Mouse (Mus musculus): ENCODE data around the gene Suco. TPM values are rescaled to one million over a fixed set of nuclear protein-coding genes. Genes with fewer than 3 reads are reported as not detected.

Gene Suco
- polyA plus RNA-seq, 1 experiment from 2014 or later, result 17.9 TPM

DNA sequence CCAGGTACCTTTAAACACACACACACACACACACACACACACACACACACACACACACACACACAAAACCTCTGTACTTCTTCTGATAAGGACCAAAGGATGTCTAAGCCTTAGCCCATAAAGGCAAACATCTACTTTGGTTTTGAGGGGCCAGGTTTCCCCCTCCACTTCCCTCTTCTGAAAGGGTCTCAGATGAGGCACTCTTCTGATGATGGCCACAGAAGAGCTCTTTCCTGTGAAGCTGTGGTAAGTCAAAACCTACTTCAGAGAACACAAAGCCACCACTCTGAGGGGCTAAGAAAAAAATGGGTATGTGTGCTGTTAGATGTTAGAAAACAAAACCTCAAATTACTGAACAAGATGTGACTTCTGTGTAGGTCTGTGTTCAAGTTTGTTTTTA lies 97.4 kb downstream of the Suco start:
- H3K4me1 ChIP-seq (replicated peaks; ENCODE audit: control insufficient read depth, insufficient read depth, low read length), result no peaks in the 10 kb centered on the region
- H3K36me3 ChIP-seq (ENCODE audit: control insufficient read depth, insufficient read depth, low read length), result no peaks in the 10 kb centered on the region
- no peaks in the 10 kb centered on the region for H3K27me3 ChIP-seq (ENCODE audit: control insufficient read depth, insufficient read depth, low read depth, low read length)
- ATAC-seq (ENCODE audit: low read depth), result no peak
- no peak overlapping the region for H3K27ac ChIP-seq (ENCODE audit: low read length)
- H3K4me2 ChIP-seq (ENCODE audit: low read depth, low read length), result no peak overlapping the region
- no peak overlapping the region for H3K9ac ChIP-seq (ENCODE audit: low read length)
- H3K4me3 ChIP-seq (ENCODE audit: low read length), result no peak overlapping the region
- H3K9me3 ChIP-seq (ENCODE audit: control insufficient read depth, low read length), result no peaks in the 10 kb centered on the region

GRCm38 (mm10) chr1:161775151-161775550 lies 101.3 kb downstream of the Suco start:
- Histone ChIP-seq H3K4me3 (ENCODE audit: low read length) (no peak overlapping the region), H3K9me3 (ENCODE audit: control insufficient read depth, low read length) (no peaks in the 10 kb centered on the region), H3K27ac (ENCODE audit: low read length) (no peak overlapping the region), H3K36me3 (ENCODE audit: control insufficient read depth, insufficient read depth, low read length) (no peaks in the 10 kb centered on the region), H3K4me2 (ENCODE audit: low read depth, low read length) (no peak overlapping the region), H3K9ac (ENCODE audit: low read length) (no peak overlapping the region), H3K27me3 (ENCODE audit: control insufficient read depth, insufficient read depth, low read depth, low read length) (no peaks in the 10 kb centered on the region), H3K4me1 (replicated peaks; ENCODE audit: control insufficient read depth, insufficient read depth, low read length) (no peaks in the 10 kb centered on the region)
- 62% methylated on average over 6 of the region's 6 CpGs for WGBS
- ATAC-seq (ENCODE audit: low read depth), result no peak

GRCm38 (mm10) chr1:161771293-161771692 lies 105.2 kb downstream of the Suco start:
- no peaks in the 10 kb centered on the region for H3K36me3 ChIP-seq (ENCODE audit: control insufficient read depth, insufficient read depth, low read length)
- H3K4me3 ChIP-seq (ENCODE audit: low read length), result no peak overlapping the region
- H3K9me3 ChIP-seq (ENCODE audit: control insufficient read depth, low read length), result no peaks in the 10 kb centered on the region
- no peak overlapping the region for H3K27ac ChIP-seq (ENCODE audit: low read length)
- H3K4me2 ChIP-seq (ENCODE audit: low read depth, low read length), result no peak overlapping the region
- H3K9ac ChIP-seq (ENCODE audit: low read length), result no peak overlapping the region
- no peaks in the 10 kb centered on the region for H3K27me3 ChIP-seq (ENCODE audit: control insufficient read depth, insufficient read depth, low read depth, low read length)
- ATAC-seq (ENCODE audit: low read depth), result no peak
- H3K4me1 ChIP-seq (replicated peaks; ENCODE audit: control insufficient read depth, insufficient read depth, low read length), result peaks cover 3% of the 10 kb centered on the region; the same call in 1 of the 2 replicates
- WGBS, result 49% methylated on average over 2 of the region's 2 CpGs

- H3K4me2 ChIP-seq (ENCODE audit: low read depth, low read length), result no peak overlapping the region
- WGBS, result 81% methylated on average over 1 of the region's 1 CpGs
- H3K9ac ChIP-seq (ENCODE audit: low read length), result no peak overlapping the region
- H3K9me3 ChIP-seq (ENCODE audit: control insufficient read depth, low read length), result no peaks in the 10 kb centered on the region
- peaks cover 5% of the 10 kb centered on the region; the same call in 1 of the 2 replicates for H3K4me1 ChIP-seq (replicated peaks; ENCODE audit: control insufficient read depth, insufficient read depth, low read length)
- ATAC-seq (ENCODE audit: low read depth), result no peak
- no peak overlapping the region for H3K4me3 ChIP-seq (ENCODE audit: low read length)
- H3K27ac ChIP-seq (ENCODE audit: low read length), result no peak overlapping the region
- H3K36me3 ChIP-seq (ENCODE audit: control insufficient read depth, insufficient read depth, low read length), result no peaks in the 10 kb centered on the region
- H3K27me3 ChIP-seq (ENCODE audit: control insufficient read depth, insufficient read depth, low read depth, low read length), result no peaks in the 10 kb centered on the region
These were observed 107.2 kb downstream of the Suco start for GRCm38 (mm10) chr1:161769329-161769728.

DNA sequence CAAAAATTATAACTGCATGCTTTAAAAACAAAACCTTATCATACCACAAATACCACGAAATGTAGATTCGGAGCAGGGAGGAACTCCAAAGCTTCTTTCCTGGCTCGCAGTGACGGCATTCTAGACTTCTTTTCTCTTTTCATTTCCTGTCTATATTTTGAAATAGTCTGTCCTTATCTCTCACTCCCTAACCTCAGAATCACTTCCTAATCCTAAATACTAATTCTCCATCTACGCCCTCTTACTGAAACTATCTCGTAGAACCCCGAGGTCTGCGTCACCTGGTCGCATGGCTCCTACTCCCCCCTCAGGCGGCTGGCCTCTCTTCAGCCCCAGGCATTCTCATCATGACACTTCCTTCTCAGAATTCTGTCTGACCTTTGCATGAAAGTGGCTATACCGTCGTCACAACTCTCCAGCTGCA lies 109.4 kb downstream of the Suco start:
- Histone ChIP-seq H3K4me3 (ENCODE audit: low read length) (peak overlapping the region; percentile 2; the same call in 1 of the 2 replicates), H3K4me2 (ENCODE audit: low read depth, low read length) (peak overlapping the region; percentile 31)

GRCm38 (mm10) chr1:161766656-161767055 lies 109.8 kb downstream of the Suco start:
- Histone ChIP-seq H3K9me3 (ENCODE audit: control insufficient read depth, low read length) (no peaks in the 10 kb centered on the region), H3K27me3 (ENCODE audit: control insufficient read depth, insufficient read depth, low read depth, low read length) (no peaks in the 10 kb centered on the region), H3K4me3 (ENCODE audit: low read length) (peak overlapping the region; percentile 2; the same call in 1 of the 2 replicates), H3K4me2 (ENCODE audit: low read depth, low read length) (peak overlapping the region; percentile 31), H3K4me1 (replicated peaks; ENCODE audit: control insufficient read depth, insufficient read depth, low read length) (peaks cover 5% of the 10 kb centered on the region; the same call in 1 of the 2 replicates), H3K36me3 (ENCODE audit: control insufficient read depth, insufficient read depth, low read length) (no peaks in the 10 kb centered on the region), H3K9ac (ENCODE audit: low read length) (no peak overlapping the region), H3K27ac (ENCODE audit: low read length) (no peak overlapping the region)
- ATAC-seq (ENCODE audit: low read depth), result 0 out of 2 replicates have a peak, but pooled peaks have one; percentile 26
- 35% methylated on average over 5 of the region's 5 CpGs for WGBS

More for the DNA sequence above, 109.4 kb downstream of the Suco start:
- no peaks in the 10 kb centered on the region for H3K36me3 ChIP-seq (ENCODE audit: control insufficient read depth, insufficient read depth, low read length)
- no peaks in the 10 kb centered on the region for H3K27me3 ChIP-seq (ENCODE audit: control insufficient read depth, insufficient read depth, low read depth, low read length)
- peaks cover 5% of the 10 kb centered on the region; the same call in 1 of the 2 replicates for H3K4me1 ChIP-seq (replicated peaks; ENCODE audit: control insufficient read depth, insufficient read depth, low read length)
- WGBS, result 44% methylated on average over 12 of the region's 12 CpGs
- H3K27ac ChIP-seq (ENCODE audit: low read length), result no peak overlapping the region
- H3K9ac ChIP-seq (ENCODE audit: low read length), result no peak overlapping the region
- no peaks in the 10 kb centered on the region for H3K9me3 ChIP-seq (ENCODE audit: control insufficient read depth, low read length)
- ATAC-seq (ENCODE audit: low read depth), result no peak

Other genes with a start within 250 kb of the Suco start
- gene Fasl, start 88.2 kb downstream of the Suco start, polyA plus RNA-seq (2015; fragmentation: Nextera tagmentation; extraction: Ambion mirVana), result not detected in 2 replicates
- 35.7 and 38.0 TPM in 2 replicates for gene Pigc, start 92.5 kb upstream of the Suco start, polyA plus RNA-seq (2015; fragmentation: Nextera tagmentation; extraction: Ambion mirVana)
- gene 4930558K02Rik, start 103.0 kb upstream of the Suco start, polyA plus RNA-seq (2015; fragmentation: Nextera tagmentation; extraction: Ambion mirVana), result not detected in 2 replicates